Mouse (Mus musculus): ENCODE measurements around the gene Gabrd. TPM values are rescaled to one million over a fixed set of nuclear protein-coding genes. Genes with fewer than 3 reads are reported as not detected.

Gene Gabrd
- polyA plus RNA-seq, 1 experiment from 2014 or later = 0.68 TPM

GRCm38 (mm10) chr4:155343415-155344298 lies 54.3 kb downstream of the Gabrd start:
- H3K9ac ChIP-seq (replicated peaks; ENCODE audit: low read depth) = no peak overlapping the region
- H3K27ac ChIP-seq (ENCODE audit: low read length) = no peak overlapping the region
- H3K4me3 ChIP-seq (ENCODE audit: low read depth, low read length) = no peak overlapping the region
- no peaks in the 10 kb centered on the region for H3K36me3 ChIP-seq (ENCODE audit: insufficient read depth, low read length)
- H3K4me2 ChIP-seq (replicated peaks; ENCODE audit: low read depth, low read length) = no peak overlapping the region
- no peaks in the 10 kb centered on the region for H3K9me3 ChIP-seq (ENCODE audit: low read length)
- peaks cover 4% of the 10 kb centered on the region for H3K27me3 ChIP-seq (replicated peaks; ENCODE audit: insufficient read depth, low read length)
- DNase-seq (ENCODE audit: low spot score) (no peak), ATAC-seq (no peak)
- 80% methylated on average over 14 of the region's 14 CpGs for WGBS
- H3K4me1 ChIP-seq (ENCODE audit: insufficient read depth, low read depth, low read length) = no peaks in the 10 kb centered on the region; the same call in 1 of the 2 replicates
- no peak for TF ChIP-seq EP300 (IDR thresholded peaks at IDR 0.05)
- TF ChIP-seq CTCF (IDR thresholded peaks at IDR 0.05) = no peak

GRCm38 (mm10) chr4:155336284-155337050 lies 61.4 kb downstream of the Gabrd start:
- Histone ChIP-seq H3K9ac (replicated peaks; ENCODE audit: low read depth) (no peak overlapping the region), H3K4me1 (ENCODE audit: insufficient read depth, low read depth, low read length) (no peaks in the 10 kb centered on the region), H3K27me3 (replicated peaks; ENCODE audit: insufficient read depth, low read length) (no peaks in the 10 kb centered on the region), H3K27ac (ENCODE audit: low read length) (no peak overlapping the region), H3K4me2 (replicated peaks; ENCODE audit: low read depth, low read length) (no peak overlapping the region), H3K9me3 (ENCODE audit: low read length) (no peaks in the 10 kb centered on the region), H3K36me3 (ENCODE audit: insufficient read depth, low read length) (no peaks in the 10 kb centered on the region), H3K4me3 (ENCODE audit: low read depth, low read length) (no peak overlapping the region)
- 83% methylated on average over 12 of the region's 12 CpGs for WGBS
- TF ChIP-seq CTCF (IDR thresholded peaks at IDR 0.05) = no peak
- no peak for TF ChIP-seq EP300 (IDR thresholded peaks at IDR 0.05)
- ATAC-seq (no peak), DNase-seq (ENCODE audit: low spot score) (no peak)

Other genes starting within 250 kb of the Gabrd start
- gene Ski, start 175.5 kb downstream of the Gabrd start, polyA plus RNA-seq (2015; fragmentation: Nextera tagmentation; extraction: Ambion mirVana) = 22.6 and 23.2 TPM in 2 replicates
- gene Faap20, start 148.3 kb downstream of the Gabrd start, polyA plus RNA-seq (2015; fragmentation: Nextera tagmentation; extraction: Ambion mirVana) = 61.4 and 66.6 TPM in 2 replicates
- gene Prkcz, start 36.8 kb downstream of the Gabrd start, polyA plus RNA-seq (2015; fragmentation: Nextera tagmentation; extraction: Ambion mirVana) = 23.4 and 33.7 TPM in 2 replicates
- gene Cfap74, start 11.1 kb upstream of the Gabrd start, polyA plus RNA-seq (2015; fragmentation: Nextera tagmentation; extraction: Ambion mirVana) = 1.4 and 1.5 TPM in 2 replicates
- 1.6 and 2.1 TPM in 2 replicates for gene Tmem52, start 71.0 kb upstream of the Gabrd start, polyA plus RNA-seq (2015; fragmentation: Nextera tagmentation; extraction: Ambion mirVana)
- 445 and 452 TPM in 2 replicates for gene Gnb1, start 93.2 kb upstream of the Gabrd start, polyA plus RNA-seq (2015; fragmentation: Nextera tagmentation; extraction: Ambion mirVana)
- gene Nadk, start 164.3 kb upstream of the Gabrd start, polyA plus RNA-seq (2015; fragmentation: Nextera tagmentation; extraction: Ambion mirVana) = 70.9 and 76.3 TPM in 2 replicates
- 3.1 and 3.7 TPM in 2 replicates for gene Slc35e2, start 203.3 kb upstream of the Gabrd start, polyA plus RNA-seq (2015; fragmentation: Nextera tagmentation; extraction: Ambion mirVana)
- 67.3 and 74.4 TPM in 2 replicates for gene Cdk11b, start 226.7 kb upstream of the Gabrd start, polyA plus RNA-seq (2015; fragmentation: Nextera tagmentation; extraction: Ambion mirVana)
- not detected in 2 replicates for gene Gm10563, start 247.3 kb upstream of the Gabrd start, polyA plus RNA-seq (2015; fragmentation: Nextera tagmentation; extraction: Ambion mirVana)